Mouse (Mus musculus): ENCODE data around the gene Msi2. TPM values are rescaled to one million over a fixed set of nuclear protein-coding genes. Genes with fewer than 3 reads are reported as not detected.

Msi2 gene
- polyA plus RNA-seq, 1 experiment from 2014 or later: 33.1 TPM

- no peak overlapping the region for H3K9ac ChIP-seq (replicated peaks; ENCODE audit: low read length)
- DNase-seq: no peak
- 11% methylated on average over 7 of the region's 7 CpGs for WGBS
Measured at GRCm38 (mm10) chr11:88644719-88645118, 73.6 kb downstream of the Msi2 start.

GRCm38 (mm10) chr11:88639862-88640261 is 78.5 kb downstream of the Msi2 start:
- no peak overlapping the region for H3K27ac ChIP-seq (replicated peaks; ENCODE audit: low read depth, low read length)
- no peak overlapping the region for H3K9ac ChIP-seq (replicated peaks; ENCODE audit: low read length)
- H3K4me2 ChIP-seq (ENCODE audit: low read length): no peak overlapping the region
- H3K27me3 ChIP-seq (ENCODE audit: control insufficient read depth, insufficient read depth, low read length): no peaks in the 10 kb centered on the region
- no peak overlapping the region for H3K4me3 ChIP-seq (replicated peaks; ENCODE audit: low read depth, low read length)
- WGBS: 72% methylated on average over 4 of the region's 4 CpGs
- H3K9me3 ChIP-seq (ENCODE audit: control insufficient read depth, low read length): no peaks in the 10 kb centered on the region
- H3K4me1 ChIP-seq (ENCODE audit: control insufficient read depth, insufficient read depth, low read length): peaks cover 30% of the 10 kb centered on the region
- no peak for ATAC-seq (ENCODE audit: low FRiP score, low TSS enrichment)
- DNase-seq: no peak
- H3K36me3 ChIP-seq (ENCODE audit: control insufficient read depth, insufficient read depth, low read length): no peaks in the 10 kb centered on the region

More at GRCm38 (mm10) chr11:88644719-88645118, 73.6 kb downstream of the Msi2 start:
- H3K27me3 ChIP-seq (ENCODE audit: control insufficient read depth, insufficient read depth, low read length): no peaks in the 10 kb centered on the region
- no peak overlapping the region for H3K4me3 ChIP-seq (replicated peaks; ENCODE audit: low read depth, low read length)
- H3K27ac ChIP-seq (replicated peaks; ENCODE audit: low read depth, low read length): peak overlapping the region; percentile 56; the same call in 1 of the 2 replicates
- peaks cover 48% of the 10 kb centered on the region for H3K4me1 ChIP-seq (ENCODE audit: control insufficient read depth, insufficient read depth, low read length)
- H3K9me3 ChIP-seq (ENCODE audit: control insufficient read depth, low read length): no peaks in the 10 kb centered on the region
- H3K4me2 ChIP-seq (ENCODE audit: low read length): no peak overlapping the region
- 0 out of 2 replicates have a peak, but pooled peaks cover 4% of the 10 kb centered on the region for H3K36me3 ChIP-seq (ENCODE audit: control insufficient read depth, insufficient read depth, low read length)
- ATAC-seq (ENCODE audit: low FRiP score, low TSS enrichment): no peak

GRCm38 (mm10) chr11:88638936-88639542 is 79.3 kb downstream of the Msi2 start:
- ATAC-seq (ENCODE audit: low FRiP score, low TSS enrichment) (no peak), DNase-seq (no peak)
- H3K4me2 ChIP-seq (ENCODE audit: low read length): no peak overlapping the region
- H3K36me3 ChIP-seq (ENCODE audit: control insufficient read depth, insufficient read depth, low read length): no peaks in the 10 kb centered on the region
- no peaks in the 10 kb centered on the region for H3K27me3 ChIP-seq (ENCODE audit: control insufficient read depth, insufficient read depth, low read length)
- no peak overlapping the region for H3K27ac ChIP-seq (replicated peaks; ENCODE audit: low read depth, low read length)
- H3K4me3 ChIP-seq (replicated peaks; ENCODE audit: low read depth, low read length): no peak overlapping the region
- WGBS: 79% methylated on average over 6 of the region's 6 CpGs
- no peak overlapping the region for H3K9ac ChIP-seq (replicated peaks; ENCODE audit: low read length)
- no peaks in the 10 kb centered on the region for H3K9me3 ChIP-seq (ENCODE audit: control insufficient read depth, low read length)
- peaks cover 23% of the 10 kb centered on the region for H3K4me1 ChIP-seq (ENCODE audit: control insufficient read depth, insufficient read depth, low read length)

GRCm38 (mm10) chr11:88638254-88638653 is 80.1 kb downstream of the Msi2 start:
- no peaks in the 10 kb centered on the region for H3K9me3 ChIP-seq (ENCODE audit: control insufficient read depth, low read length)
- no peaks in the 10 kb centered on the region for H3K36me3 ChIP-seq (ENCODE audit: control insufficient read depth, insufficient read depth, low read length)
- no peak overlapping the region for H3K27ac ChIP-seq (replicated peaks; ENCODE audit: low read depth, low read length)
- peaks cover 23% of the 10 kb centered on the region for H3K4me1 ChIP-seq (ENCODE audit: control insufficient read depth, insufficient read depth, low read length)
- no peak overlapping the region for H3K4me3 ChIP-seq (replicated peaks; ENCODE audit: low read depth, low read length)
- no peaks in the 10 kb centered on the region for H3K27me3 ChIP-seq (ENCODE audit: control insufficient read depth, insufficient read depth, low read length)
- 84% methylated on average over 2 of the region's 2 CpGs for WGBS
- no peak overlapping the region for H3K4me2 ChIP-seq (ENCODE audit: low read length)
- ATAC-seq (ENCODE audit: low FRiP score, low TSS enrichment): no peak
- H3K9ac ChIP-seq (replicated peaks; ENCODE audit: low read length): no peak overlapping the region
- no peak for DNase-seq

GRCm38 (mm10) chr11:88636934-88637333 is 81.4 kb downstream of the Msi2 start:
- Histone ChIP-seq H3K27ac (replicated peaks; ENCODE audit: low read depth, low read length) (0 out of 2 replicates have a peak overlapping the region, but pooled peaks have one; percentile 37), H3K9me3 (ENCODE audit: control insufficient read depth, low read length) (no peaks in the 10 kb centered on the region), H3K9ac (replicated peaks; ENCODE audit: low read length) (no peak overlapping the region), H3K36me3 (ENCODE audit: control insufficient read depth, insufficient read depth, low read length) (no peaks in the 10 kb centered on the region), H3K4me3 (replicated peaks; ENCODE audit: low read depth, low read length) (no peak overlapping the region), H3K4me2 (ENCODE audit: low read length) (no peak overlapping the region), H3K27me3 (ENCODE audit: control insufficient read depth, insufficient read depth, low read length) (no peaks in the 10 kb centered on the region), H3K4me1 (ENCODE audit: control insufficient read depth, insufficient read depth, low read length) (peaks cover 23% of the 10 kb centered on the region)
- ATAC-seq (ENCODE audit: low FRiP score, low TSS enrichment): no peak
- 82% methylated on average over 6 of the region's 6 CpGs for WGBS
- DNase-seq: no peak

- 0 out of 2 replicates have a peak overlapping the region, but pooled peaks have one; percentile 37 for H3K27ac ChIP-seq (replicated peaks; ENCODE audit: low read depth, low read length)
- H3K4me2 ChIP-seq (ENCODE audit: low read length): no peak overlapping the region
- peaks cover 23% of the 10 kb centered on the region for H3K4me1 ChIP-seq (ENCODE audit: control insufficient read depth, insufficient read depth, low read length)
- ATAC-seq (ENCODE audit: low FRiP score, low TSS enrichment) (no peak), DNase-seq (no peak)
- no peaks in the 10 kb centered on the region for H3K36me3 ChIP-seq (ENCODE audit: control insufficient read depth, insufficient read depth, low read length)
- H3K27me3 ChIP-seq (ENCODE audit: control insufficient read depth, insufficient read depth, low read length): no peaks in the 10 kb centered on the region
- H3K9me3 ChIP-seq (ENCODE audit: control insufficient read depth, low read length): no peaks in the 10 kb centered on the region
- WGBS: 97% methylated on average over 5 of the region's 5 CpGs
- no peak overlapping the region for H3K9ac ChIP-seq (replicated peaks; ENCODE audit: low read length)
- no peak overlapping the region for H3K4me3 ChIP-seq (replicated peaks; ENCODE audit: low read depth, low read length)
Measured at GRCm38 (mm10) chr11:88636319-88636718, 82.0 kb downstream of the Msi2 start.

- Histone ChIP-seq H3K9me3 (ENCODE audit: control insufficient read depth, low read length) (no peaks in the 10 kb centered on the region), H3K9ac (replicated peaks; ENCODE audit: low read length) (no peak overlapping the region), H3K27me3 (ENCODE audit: control insufficient read depth, insufficient read depth, low read length) (no peaks in the 10 kb centered on the region), H3K27ac (replicated peaks; ENCODE audit: low read depth, low read length) (no peak overlapping the region), H3K4me3 (replicated peaks; ENCODE audit: low read depth, low read length) (no peak overlapping the region), H3K4me2 (ENCODE audit: low read length) (no peak overlapping the region), H3K36me3 (ENCODE audit: control insufficient read depth, insufficient read depth, low read length) (no peaks in the 10 kb centered on the region), H3K4me1 (ENCODE audit: control insufficient read depth, insufficient read depth, low read length) (peaks cover 34% of the 10 kb centered on the region)
- ATAC-seq (ENCODE audit: low FRiP score, low TSS enrichment): no peak
- 89% methylated on average over 1 of the region's 1 CpGs for WGBS
- no peak for DNase-seq
Measured at GRCm38 (mm10) chr11:88634627-88635026, 83.7 kb downstream of the Msi2 start.

- Histone ChIP-seq H3K27ac (replicated peaks; ENCODE audit: low read depth, low read length) (no peak overlapping the region), H3K4me1 (ENCODE audit: control insufficient read depth, insufficient read depth, low read length) (peaks cover 43% of the 10 kb centered on the region), H3K9ac (replicated peaks; ENCODE audit: low read length) (no peak overlapping the region), H3K4me3 (replicated peaks; ENCODE audit: low read depth, low read length) (no peak overlapping the region), H3K4me2 (ENCODE audit: low read length) (no peak overlapping the region), H3K36me3 (ENCODE audit: control insufficient read depth, insufficient read depth, low read length) (no peaks in the 10 kb centered on the region), H3K9me3 (ENCODE audit: control insufficient read depth, low read length) (no peaks in the 10 kb centered on the region), H3K27me3 (ENCODE audit: control insufficient read depth, insufficient read depth, low read length) (no peaks in the 10 kb centered on the region)
- WGBS: 88% methylated on average over 3 of the region's 3 CpGs
- DNase-seq: no peak
- ATAC-seq (ENCODE audit: low FRiP score, low TSS enrichment): no peak
Measured at GRCm38 (mm10) chr11:88631932-88632230, 86.4 kb downstream of the Msi2 start.

- Histone ChIP-seq H3K9me3 (ENCODE audit: control insufficient read depth, low read length) (no peaks in the 10 kb centered on the region), H3K9ac (replicated peaks; ENCODE audit: low read length) (no peak overlapping the region), H3K27me3 (ENCODE audit: control insufficient read depth, insufficient read depth, low read length) (no peaks in the 10 kb centered on the region), H3K27ac (replicated peaks; ENCODE audit: low read depth, low read length) (no peak overlapping the region; the same call in 1 of the 2 replicates), H3K36me3 (ENCODE audit: control insufficient read depth, insufficient read depth, low read length) (no peaks in the 10 kb centered on the region), H3K4me2 (ENCODE audit: low read length) (no peak overlapping the region), H3K4me1 (ENCODE audit: control insufficient read depth, insufficient read depth, low read length) (peaks cover 41% of the 10 kb centered on the region), H3K4me3 (replicated peaks; ENCODE audit: low read depth, low read length) (no peak overlapping the region)
- ATAC-seq (ENCODE audit: low FRiP score, low TSS enrichment) (no peak), DNase-seq (no peak)
- WGBS: 83% methylated on average over 8 of the region's 8 CpGs
Measured at GRCm38 (mm10) chr11:88631084-88631931, 87.0 kb downstream of the Msi2 start.
